Mouse (Mus musculus): ENCODE results near the gene S100pbp.

DNA sequence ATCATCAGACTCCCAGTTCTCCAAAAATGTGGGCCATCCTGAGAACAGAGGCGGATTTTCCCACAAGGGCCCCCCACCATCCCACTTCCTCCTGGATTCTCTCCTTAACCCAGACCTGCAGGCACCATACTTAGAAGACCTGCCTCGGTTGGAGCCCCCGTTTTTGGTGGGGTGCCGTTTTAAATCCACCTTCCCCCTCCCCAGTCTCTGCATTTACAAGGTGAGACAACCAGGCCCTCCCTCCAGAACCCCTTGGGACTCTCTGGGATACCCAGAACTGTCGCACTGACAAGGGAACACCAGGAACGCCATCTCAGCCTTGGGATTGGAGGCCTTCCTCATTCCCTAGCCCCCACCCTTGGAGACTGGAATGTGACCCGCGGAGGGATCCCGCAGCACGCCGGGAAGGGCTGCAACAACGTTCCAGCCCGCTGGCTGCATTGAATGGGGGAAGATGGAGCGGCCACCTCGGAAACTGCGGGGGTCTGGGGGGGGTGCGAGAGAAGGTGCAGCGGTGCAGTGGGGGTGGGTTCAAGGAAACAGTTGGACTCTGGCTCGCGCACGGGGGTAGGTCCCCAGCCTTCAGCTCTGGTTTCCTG, 48.4 kb upstream of the S100pbp start:
- TF ChIP-seq POLR2A (IDR thresholded peaks at IDR 0.05; ENCODE audit: insufficient read depth, low read depth, low read length) = no peak
- TF ChIP-seq CTCF (IDR thresholded peaks at IDR 0.05; ENCODE audit: insufficient read depth, low read depth, low read length) = no peak
